Mouse (Mus musculus): ENCODE measurements around the gene Lamtor1. TPM values are rescaled to one million over a fixed set of nuclear protein-coding genes. Genes with fewer than 3 reads are reported as not detected.
"Not testable (repeated sequence)": the region's sequence is repeated elsewhere in the genome, so short reads cannot be mapped to it uniquely, and the experiment has no call there.

The Lamtor1 gene
- polyA plus RNA-seq, 1 experiment from 2014 or later = 164 TPM

DNA sequence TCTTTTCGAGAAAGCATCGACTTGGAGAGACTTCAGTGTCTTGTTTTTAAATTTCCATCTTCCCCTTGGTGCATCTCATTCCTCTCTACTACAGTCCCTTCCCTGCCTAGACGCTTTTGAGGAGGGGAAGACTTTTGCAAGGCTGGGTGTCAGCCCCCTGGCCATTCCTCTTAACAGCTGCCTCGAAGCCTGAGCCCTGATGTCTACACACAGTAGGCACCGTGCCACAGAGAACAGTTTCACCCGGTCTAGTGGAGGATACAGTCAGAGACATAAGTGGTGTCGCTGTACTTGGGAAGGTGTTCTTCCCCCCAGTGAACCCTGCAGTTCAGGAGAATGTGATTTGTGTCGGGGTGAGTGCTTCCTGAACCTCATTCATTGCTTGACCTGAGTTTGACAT, 992 bp downstream of the Lamtor1 start:
- no peak for TF ChIP-seq CTCF (IDR thresholded peaks at IDR 0.05; ENCODE audit: low read depth)
- ATAC-seq (replicated peaks; ENCODE audit: low FRiP score, low read depth) = no peak
- Histone ChIP-seq H3K36me3 (ENCODE audit: insufficient read depth, low read length) (peaks cover 15% of the 10 kb centered on the region; the same call in 1 of the 2 replicates), H3K9me3 (replicated peaks; ENCODE audit: low read length) (no peaks in the 10 kb centered on the region), H3K4me2 (ENCODE audit: low read length) (peak overlapping the region; percentile 56), H3K4me3 (replicated peaks; ENCODE audit: low read depth, low read length) (peak overlapping the region; percentile 65), H3K27ac (peak overlapping the region; percentile 95; the same call in 1 of the 2 replicates), H3K4me1 (replicated peaks; ENCODE audit: insufficient read depth, low read length) (peaks cover 4% of the 10 kb centered on the region; the same call in 1 of the 2 replicates), H3K9ac (ENCODE audit: low read depth, low read length) (peak overlapping the region; percentile 83; the same call in 1 of the 2 replicates), H3K27me3 (ENCODE audit: insufficient read depth, low read length) (no peaks in the 10 kb centered on the region)
- no peak for DNase-seq (ENCODE audit: low spot score)
- 54% methylated on average over 8 of the region's 8 CpGs for WGBS

DNA sequence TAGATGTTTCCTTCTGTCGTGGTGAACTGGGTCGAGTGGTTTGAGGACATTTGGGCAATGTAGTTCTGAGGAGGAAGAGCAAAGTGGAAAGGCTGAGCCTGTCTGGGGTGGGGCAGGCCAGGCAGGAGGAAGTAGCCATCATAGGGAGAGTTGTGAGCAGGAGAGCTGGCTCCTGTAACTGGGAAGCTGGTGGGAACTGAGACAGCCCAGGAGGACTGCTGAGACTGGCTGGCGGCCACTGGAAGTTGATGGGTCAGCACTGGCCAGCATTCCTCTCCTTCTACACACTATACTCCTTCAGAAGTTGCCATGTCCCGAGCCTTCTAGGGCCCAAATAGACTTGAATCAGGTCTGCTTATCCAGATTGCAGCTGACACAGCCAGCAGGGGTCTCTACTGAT, 2.7 kb downstream of the Lamtor1 start:
- DNase-seq (ENCODE audit: low spot score) = no peak
- peak; percentile 23; the same call in 1 of the 2 replicates for TF ChIP-seq CTCF (IDR thresholded peaks at IDR 0.05; ENCODE audit: low read depth)
- ATAC-seq (replicated peaks; ENCODE audit: low FRiP score, low read depth) = no peak
- H3K9ac ChIP-seq (ENCODE audit: low read depth, low read length) = no peak overlapping the region
- H3K27me3 ChIP-seq (ENCODE audit: insufficient read depth, low read length) = no peaks in the 10 kb centered on the region
- peaks cover 30% of the 10 kb centered on the region for H3K36me3 ChIP-seq (ENCODE audit: insufficient read depth, low read length)
- no peak overlapping the region for H3K27ac ChIP-seq
- WGBS = 78% methylated on average over 4 of the region's 4 CpGs
- H3K9me3 ChIP-seq (replicated peaks; ENCODE audit: low read length) = no peaks in the 10 kb centered on the region
- peaks cover 4% of the 10 kb centered on the region; the same call in 1 of the 2 replicates for H3K4me1 ChIP-seq (replicated peaks; ENCODE audit: insufficient read depth, low read length)
- no peak overlapping the region for H3K4me3 ChIP-seq (replicated peaks; ENCODE audit: low read depth, low read length)
- H3K4me2 ChIP-seq (ENCODE audit: low read length) = no peak overlapping the region

DNA sequence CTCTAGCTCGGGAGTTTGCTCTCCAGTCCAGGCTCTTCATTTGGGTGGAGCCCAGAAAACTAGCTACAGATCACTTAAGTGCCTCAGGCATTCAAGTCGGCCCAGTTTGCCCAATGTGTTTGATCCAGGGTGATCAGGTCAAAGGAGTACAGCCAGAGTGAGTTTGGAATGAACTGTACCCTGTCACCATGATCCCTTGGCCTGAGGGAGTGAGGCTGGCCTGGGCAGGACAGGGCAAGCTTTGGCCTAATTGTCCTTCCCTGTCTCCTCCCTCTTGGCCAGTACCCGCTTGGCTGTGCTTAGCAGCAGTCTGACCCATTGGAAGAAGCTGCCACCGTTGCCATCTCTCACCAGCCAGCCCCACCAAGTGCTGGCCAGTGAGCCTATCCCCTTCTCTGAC, 4.4 kb downstream of the Lamtor1 start:
- no peak overlapping the region for H3K4me2 ChIP-seq (ENCODE audit: low read length)
- WGBS = 89% methylated on average over 3 of the region's 4 CpGs
- peaks cover 37% of the 10 kb centered on the region for H3K36me3 ChIP-seq (ENCODE audit: insufficient read depth, low read length)
- no peak overlapping the region for H3K27ac ChIP-seq
- no peak for DNase-seq (ENCODE audit: low spot score)
- peaks cover 4% of the 10 kb centered on the region; the same call in 1 of the 2 replicates for H3K4me1 ChIP-seq (replicated peaks; ENCODE audit: insufficient read depth, low read length)
- H3K9ac ChIP-seq (ENCODE audit: low read depth, low read length) = no peak overlapping the region
- no peaks in the 10 kb centered on the region for H3K27me3 ChIP-seq (ENCODE audit: insufficient read depth, low read length)
- no peak for ATAC-seq (replicated peaks; ENCODE audit: low FRiP score, low read depth)
- H3K4me3 ChIP-seq (replicated peaks; ENCODE audit: low read depth, low read length) = no peak overlapping the region
- no peak for TF ChIP-seq CTCF (IDR thresholded peaks at IDR 0.05; ENCODE audit: low read depth)
- no peaks in the 10 kb centered on the region for H3K9me3 ChIP-seq (replicated peaks; ENCODE audit: low read length)

DNA sequence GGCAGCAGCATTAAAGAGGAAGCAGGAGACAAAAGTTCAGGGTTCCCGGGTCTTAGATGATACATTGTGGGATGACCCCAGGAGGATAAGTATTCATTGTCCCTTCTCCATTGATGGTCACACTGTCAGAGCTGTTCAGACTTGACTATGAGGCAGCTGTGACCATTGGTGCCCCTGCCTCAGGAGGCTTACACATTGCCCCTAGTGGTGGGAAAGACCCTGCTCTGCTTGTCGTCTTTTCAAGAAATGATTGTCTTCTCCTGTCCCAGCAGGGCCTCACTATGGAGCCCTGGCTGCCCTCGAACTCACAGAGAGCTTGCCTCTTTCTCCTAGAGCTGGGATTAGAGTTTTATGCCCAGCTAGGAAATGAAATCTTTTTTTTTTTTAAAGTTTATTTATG, 6.3 kb downstream of the Lamtor1 start:
- no peak overlapping the region for H3K4me3 ChIP-seq (replicated peaks; ENCODE audit: low read depth, low read length)
- no peaks in the 10 kb centered on the region for H3K27me3 ChIP-seq (ENCODE audit: insufficient read depth, low read length)
- H3K4me1 ChIP-seq (replicated peaks; ENCODE audit: insufficient read depth, low read length) = no peaks in the 10 kb centered on the region
- H3K4me2 ChIP-seq (ENCODE audit: low read length) = no peak overlapping the region
- ATAC-seq (replicated peaks; ENCODE audit: low FRiP score, low read depth) (no peak), DNase-seq (ENCODE audit: low spot score) (peak; percentile 31)
- peaks cover 37% of the 10 kb centered on the region for H3K36me3 ChIP-seq (ENCODE audit: insufficient read depth, low read length)
- H3K27ac ChIP-seq = no peak overlapping the region
- H3K9ac ChIP-seq (ENCODE audit: low read depth, low read length) = no peak overlapping the region
- 67% methylated on average over 3 of the region's 3 CpGs for WGBS
- H3K9me3 ChIP-seq (replicated peaks; ENCODE audit: low read length) = no peaks in the 10 kb centered on the region
- TF ChIP-seq CTCF (IDR thresholded peaks at IDR 0.05; ENCODE audit: low read depth) = peak; percentile 50

DNA sequence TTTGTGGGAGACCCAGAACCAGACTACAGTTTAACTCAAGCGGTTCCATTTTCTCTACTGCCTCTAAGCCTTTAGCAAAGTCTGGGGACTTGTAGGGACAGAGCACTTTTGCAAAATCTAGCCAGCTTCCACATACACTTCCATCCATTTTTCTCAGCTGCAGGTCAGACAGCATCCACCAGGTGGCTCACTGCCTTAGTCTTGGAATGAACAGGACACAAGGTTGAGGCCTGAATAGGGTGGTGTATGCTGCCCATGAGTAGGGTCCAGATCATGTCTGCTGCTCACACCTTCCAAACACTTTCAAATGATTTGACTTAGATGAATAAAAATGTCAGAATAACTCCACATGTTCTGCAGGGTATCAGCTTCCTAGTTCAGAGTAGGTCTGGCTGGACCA, 12.4 kb downstream of the Lamtor1 start:
- WGBS = 38% methylated on average over 1 of the region's 1 CpGs
- Histone ChIP-seq H3K4me2 (ENCODE audit: low read length) (no peak overlapping the region), H3K9ac (ENCODE audit: low read depth, low read length) (no peak overlapping the region), H3K36me3 (ENCODE audit: insufficient read depth, low read length) (peaks cover 10% of the 10 kb centered on the region), H3K4me3 (replicated peaks; ENCODE audit: low read depth, low read length) (no peak overlapping the region), H3K27me3 (ENCODE audit: insufficient read depth, low read length) (no peaks in the 10 kb centered on the region), H3K9me3 (replicated peaks; ENCODE audit: low read length) (no peaks in the 10 kb centered on the region), H3K4me1 (replicated peaks; ENCODE audit: insufficient read depth, low read length) (no peaks in the 10 kb centered on the region), H3K27ac (no peak overlapping the region)
- ATAC-seq (replicated peaks; ENCODE audit: low FRiP score, low read depth) (peak; percentile 77), DNase-seq (ENCODE audit: low spot score) (peak; percentile 82)
- TF ChIP-seq CTCF (IDR thresholded peaks at IDR 0.05; ENCODE audit: low read depth) = peak; percentile 89

DNA sequence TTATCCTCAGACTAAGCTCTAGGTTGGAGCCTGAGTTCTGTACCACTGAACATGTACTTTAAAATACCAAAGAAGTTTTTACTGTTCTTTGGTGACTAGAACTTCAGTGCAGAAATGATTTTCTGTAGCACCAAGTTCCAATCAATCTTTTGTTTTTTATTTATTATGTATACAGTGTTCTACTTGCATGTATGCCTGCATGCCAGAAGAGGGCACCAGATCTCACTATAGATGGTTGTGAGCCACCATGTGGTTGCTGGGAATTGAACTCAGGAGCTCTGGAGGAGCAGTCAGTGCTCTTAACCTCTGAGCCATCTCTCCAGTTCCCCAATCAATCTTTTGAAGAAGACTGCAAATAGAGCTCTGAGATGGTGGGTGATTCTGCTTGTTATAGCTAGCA, 20.2 kb downstream of the Lamtor1 start:
- not testable (repeated sequence) for H3K4me3 ChIP-seq (replicated peaks; ENCODE audit: low read depth, low read length); H3K9ac ChIP-seq (ENCODE audit: low read depth, low read length); H3K36me3 ChIP-seq (ENCODE audit: insufficient read depth, low read length); H3K9me3 ChIP-seq (replicated peaks; ENCODE audit: low read length); DNase-seq (ENCODE audit: low spot score); H3K4me2 ChIP-seq (ENCODE audit: low read length); H3K4me1 ChIP-seq (replicated peaks; ENCODE audit: insufficient read depth, low read length); H3K27me3 ChIP-seq (ENCODE audit: insufficient read depth, low read length); ATAC-seq (replicated peaks; ENCODE audit: low FRiP score, low read depth); H3K27ac ChIP-seq
- TF ChIP-seq CTCF (IDR thresholded peaks at IDR 0.05; ENCODE audit: low read depth) = peak; percentile 33

DNA sequence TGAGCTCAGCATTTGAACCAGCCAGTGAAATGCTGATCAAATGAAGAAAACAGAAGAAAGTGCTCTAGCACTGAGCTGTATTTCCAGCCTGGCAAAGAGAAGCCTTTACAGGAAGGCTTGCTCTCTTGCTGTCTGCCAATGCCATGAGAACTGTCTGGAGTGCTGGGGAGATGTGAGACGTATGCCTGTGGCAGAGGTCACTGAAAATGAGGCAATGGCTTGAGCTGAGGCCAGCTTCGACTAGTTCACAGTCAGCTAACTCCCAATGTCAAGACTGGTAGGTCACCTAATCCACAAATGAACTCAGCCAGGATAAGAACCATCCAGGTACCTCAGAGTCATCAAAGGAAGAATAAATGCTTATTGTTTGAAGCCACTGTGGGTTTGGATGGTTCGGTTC, 22.4 kb downstream of the Lamtor1 start:
- Histone ChIP-seq H3K27me3 (ENCODE audit: insufficient read depth, low read length) (no peaks in the 10 kb centered on the region), H3K27ac (no peak overlapping the region), H3K4me3 (replicated peaks; ENCODE audit: low read depth, low read length) (no peak overlapping the region), H3K4me1 (replicated peaks; ENCODE audit: insufficient read depth, low read length) (no peaks in the 10 kb centered on the region; the same call in 1 of the 2 replicates), H3K9me3 (replicated peaks; ENCODE audit: low read length) (no peaks in the 10 kb centered on the region), H3K36me3 (ENCODE audit: insufficient read depth, low read length) (no peaks in the 10 kb centered on the region), H3K9ac (ENCODE audit: low read depth, low read length) (no peak overlapping the region), H3K4me2 (ENCODE audit: low read length) (no peak overlapping the region)
- DNase-seq (ENCODE audit: low spot score) (no peak), ATAC-seq (replicated peaks; ENCODE audit: low FRiP score, low read depth) (no peak)
- no peak for TF ChIP-seq CTCF (IDR thresholded peaks at IDR 0.05; ENCODE audit: low read depth)
- WGBS = 74% methylated on average over 3 of the region's 3 CpGs
